Mouse (Mus musculus): ENCODE measurements around the gene Atp4b.
A peak's percentile ranks its signal among the peaks of the same experiment; 100 is the strongest.

Atp4b gene

DNA sequence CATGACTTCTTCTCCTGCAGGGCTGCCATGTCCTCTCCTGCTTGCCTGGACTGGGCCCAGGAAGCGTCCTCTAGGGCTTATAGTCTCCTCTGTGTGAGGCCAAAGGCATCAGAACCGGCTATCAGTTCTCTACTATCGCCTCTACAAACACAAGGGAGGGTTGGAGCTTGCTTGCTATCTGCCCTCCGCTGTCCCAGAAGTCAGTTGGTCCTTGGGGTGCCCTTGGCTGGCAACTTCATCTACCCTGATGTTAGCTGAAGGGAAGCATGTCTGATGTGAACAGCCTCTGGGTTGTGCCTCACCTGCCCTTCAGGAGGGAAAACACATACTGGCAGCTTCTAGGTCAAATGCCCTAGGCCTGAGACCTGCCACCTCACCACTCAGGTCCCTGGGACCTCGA, at the start of gene Atp4b:
Atp4b (minus strand) TSS at position 101 of the 400 bp plus-strand sequence.
- DNase-seq, result no peak

DNA sequence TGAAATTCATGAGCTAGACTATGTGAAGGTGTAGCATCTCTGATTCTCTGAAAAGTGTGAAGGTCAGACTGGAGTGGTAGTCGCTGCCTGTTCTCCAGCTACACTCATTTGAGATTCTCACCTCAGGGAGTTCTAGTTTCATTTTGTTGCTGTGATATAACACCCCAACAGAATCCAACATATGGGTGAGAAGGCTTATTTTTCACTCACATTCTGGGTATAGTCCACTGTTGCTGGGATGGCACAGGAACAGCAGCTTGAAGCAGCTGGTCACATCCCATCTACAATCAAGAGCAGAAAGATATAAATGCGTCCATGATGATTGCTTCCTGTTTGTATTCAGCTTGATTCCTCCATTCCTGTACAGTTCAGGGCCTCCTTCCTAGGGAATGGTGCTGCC, 45.5 kb upstream of the Atp4b start:
- DNase-seq, result no peak

DNA sequence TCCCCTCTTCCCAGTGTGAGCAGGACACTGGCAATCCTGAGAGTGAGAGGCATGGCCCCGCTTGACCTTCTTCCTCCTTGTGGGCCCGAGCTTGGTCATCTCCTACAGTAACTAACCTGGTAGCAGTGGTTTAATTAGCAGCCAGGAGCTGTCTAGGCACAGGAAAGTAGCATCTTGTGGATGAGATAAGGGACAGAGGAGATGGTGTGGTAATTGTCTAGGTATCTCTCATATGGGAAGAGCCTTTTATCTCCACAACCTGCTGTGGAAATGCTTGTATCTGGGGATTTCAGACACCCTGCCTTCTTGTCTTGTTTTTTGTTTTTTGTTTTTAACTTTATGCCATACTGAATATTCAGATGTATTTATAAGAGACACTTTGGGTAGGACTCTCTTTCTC, 40.9 kb upstream of the Atp4b start:
- no peak for DNase-seq

DNA sequence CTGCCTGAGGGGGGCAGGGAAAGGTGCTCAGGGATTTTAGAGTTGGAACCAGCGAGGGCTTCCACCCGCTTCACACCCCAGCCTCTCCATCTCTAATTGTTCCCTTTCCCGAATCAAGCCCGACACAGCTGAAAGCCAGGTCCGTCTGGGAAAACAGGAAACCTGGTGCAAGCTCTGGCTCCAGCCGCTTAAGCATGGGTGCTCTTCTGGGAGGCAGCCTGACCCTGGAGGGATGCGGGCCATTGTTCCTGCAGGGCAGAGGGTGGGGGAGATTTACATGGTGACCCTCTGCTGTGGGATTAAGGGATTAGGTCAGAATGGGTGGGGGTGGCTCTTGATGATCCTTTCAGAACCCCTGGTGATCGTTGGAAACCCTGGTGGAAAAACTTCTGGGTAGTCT, 39.4 kb upstream of the Atp4b start:
- peak; percentile 16 for DNase-seq

DNA sequence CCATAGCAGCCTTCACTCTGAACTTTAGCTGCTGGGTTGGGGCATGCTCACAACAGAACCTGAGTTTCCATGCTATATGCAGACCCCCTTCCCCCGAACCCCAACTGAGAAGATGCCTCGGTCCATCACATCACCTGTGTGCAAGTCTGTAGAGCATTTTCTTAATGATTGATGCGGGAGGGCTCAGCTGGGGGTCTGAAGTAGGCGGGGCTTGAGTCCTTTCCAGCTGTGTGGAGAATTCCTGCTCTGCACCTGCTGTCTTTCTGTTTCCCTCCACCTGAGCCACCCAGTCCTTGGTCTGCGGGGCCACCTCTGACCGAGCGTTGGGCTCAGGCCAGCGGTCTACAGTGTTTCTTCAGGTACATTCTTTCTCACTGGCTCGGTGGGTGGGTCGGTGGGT, 38.3 kb upstream of the Atp4b start, which contains the start of gene Tmem255b:
Tmem255b (plus strand) TSS at position 301 of the 400 bp plus-strand sequence.
- DNase-seq, result no peak

- DNase-seq, result no peak
Observed at GRCm38 (mm10) chr8:13433130-13433529, 36.5 kb upstream of the Atp4b start.

- DNase-seq, result no peak
Observed at GRCm38 (mm10) chr8:13430866-13431265, 34.2 kb upstream of the Atp4b start.

DNA sequence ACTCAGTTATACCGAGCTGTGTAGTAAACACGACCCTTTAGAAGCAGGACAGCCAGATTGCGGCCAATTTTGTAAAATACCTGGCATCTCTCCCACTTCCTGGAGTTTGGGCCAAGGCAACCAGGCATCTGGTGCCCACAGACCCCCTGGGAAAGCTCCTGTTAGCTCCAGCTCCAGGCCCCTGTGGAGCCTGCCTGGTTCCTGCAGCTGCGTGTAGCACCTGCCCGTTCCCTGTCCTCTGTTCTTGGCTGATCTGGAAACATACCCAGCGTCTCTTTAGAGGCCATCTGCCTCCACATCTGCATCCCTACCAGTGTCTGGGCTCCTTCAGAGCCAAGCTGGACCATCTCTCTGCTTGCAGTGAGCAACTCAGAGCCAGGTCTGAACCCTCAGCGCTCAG, 33.8 kb upstream of the Atp4b start:
- DNase-seq, result no peak

GRCm38 (mm10) chr8:13428156-13428555, 31.5 kb upstream of the Atp4b start:
- no peak for DNase-seq

DNA sequence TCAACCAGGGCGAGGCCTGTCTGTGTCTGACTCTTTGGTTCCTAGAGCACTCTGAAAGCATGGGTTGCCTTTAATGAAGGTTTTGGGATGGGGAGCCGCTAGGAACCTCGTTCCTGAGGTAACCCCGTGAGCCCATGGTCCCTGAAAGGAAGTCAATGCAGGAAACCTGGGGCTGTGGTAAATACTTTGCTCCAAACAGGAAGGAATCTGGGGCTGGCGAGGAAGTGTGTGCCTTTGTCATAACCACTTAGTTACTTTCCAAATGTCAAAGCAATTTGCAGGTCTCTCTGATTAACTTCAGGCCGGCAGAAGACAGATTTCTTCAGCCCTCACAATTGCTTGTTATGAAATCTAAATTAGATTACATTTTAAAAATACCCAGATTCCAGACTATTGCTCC, 30.7 kb upstream of the Atp4b start:
- DNase-seq, result peak; percentile 34

- DNase-seq, result no peak
Observed at GRCm38 (mm10) chr8:13420970-13421369, 24.3 kb upstream of the Atp4b start.

DNA sequence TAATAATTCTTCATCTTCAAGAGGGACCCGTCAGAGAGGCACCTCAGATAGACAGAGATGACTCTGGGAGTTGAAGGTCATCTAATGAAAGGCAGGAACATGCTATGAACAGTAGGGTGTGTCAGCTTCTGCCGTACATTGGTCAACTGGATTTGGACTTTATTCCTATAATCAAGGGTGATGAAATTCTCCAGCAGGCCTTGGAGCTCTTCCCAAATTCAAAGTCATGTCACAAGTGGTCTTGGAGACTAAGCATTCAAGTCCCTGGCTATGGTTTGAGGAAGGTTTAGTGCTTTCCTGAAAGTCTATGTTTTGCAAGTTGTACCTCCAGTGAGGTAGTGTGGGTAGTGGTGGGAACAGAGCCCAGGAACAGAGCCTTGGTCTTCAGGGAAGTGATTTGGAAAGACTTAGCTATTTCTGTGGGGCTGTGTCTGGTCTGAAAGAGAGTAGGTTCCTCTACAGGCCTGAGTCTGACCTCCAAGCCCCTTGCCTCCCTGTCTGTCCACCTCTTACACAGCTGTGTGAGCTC, 22.6 kb upstream of the Atp4b start:
- no peak for DNase-seq

- no peak for DNase-seq
Observed at GRCm38 (mm10) chr8:13415879-13416278, 19.3 kb upstream of the Atp4b start.

DNA sequence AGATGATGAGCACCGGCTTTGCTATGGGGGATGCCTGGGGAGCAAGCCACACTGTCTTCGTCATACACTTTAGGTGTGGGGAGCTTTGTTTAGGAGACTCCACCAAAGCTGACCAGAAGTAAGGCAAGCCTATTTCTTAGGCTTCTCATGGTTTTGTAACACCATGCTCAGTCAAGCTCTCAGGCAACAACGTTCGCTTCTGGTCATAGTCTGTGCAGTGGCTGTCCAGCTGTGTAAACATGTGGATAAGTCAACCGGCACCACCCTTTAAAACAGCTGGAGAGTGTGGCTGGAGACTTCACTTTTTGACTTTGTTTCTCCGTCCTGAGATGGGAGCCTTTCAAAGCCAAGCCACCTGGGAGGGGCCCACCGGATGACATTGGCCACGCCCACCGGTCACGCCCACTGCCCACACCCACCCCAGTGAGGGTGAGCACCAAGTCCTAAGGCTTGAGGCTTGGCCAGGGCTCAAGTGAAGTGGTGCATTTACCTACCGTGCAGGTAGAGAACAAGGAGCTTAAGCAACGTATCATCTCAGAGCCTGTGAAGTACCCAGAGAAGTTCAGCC, 17.3 kb upstream of the Atp4b start:
- DNase-seq, result peak; percentile 42

GRCm38 (mm10) chr8:13412891-13413558, 16.4 kb upstream of the Atp4b start:
- DNase-seq, result peak; percentile 75

DNA sequence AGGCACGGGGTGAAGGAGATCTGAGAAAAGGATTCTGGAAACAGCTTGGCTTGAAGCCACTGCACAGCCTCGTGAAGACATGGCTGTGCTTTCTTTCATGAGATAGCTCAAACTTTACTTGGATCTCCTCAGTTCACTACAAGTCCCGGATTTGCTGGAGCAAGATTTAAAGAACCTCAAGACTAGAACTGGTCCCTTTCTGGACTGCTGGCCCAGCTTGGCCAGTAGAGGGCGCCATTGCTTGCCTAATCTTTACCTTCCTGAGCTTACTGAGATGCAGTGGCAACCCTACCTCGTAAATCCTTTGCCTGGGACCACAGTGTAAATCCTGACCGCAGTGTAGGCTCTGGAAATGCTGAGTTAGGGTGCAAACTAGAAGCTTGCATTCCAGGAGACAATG, 15.0 kb upstream of the Atp4b start:
- peak; percentile 82 for DNase-seq

GRCm38 (mm10) chr8:13406011-13406410, 9.4 kb upstream of the Atp4b start:
- DNase-seq, result no peak

DNA sequence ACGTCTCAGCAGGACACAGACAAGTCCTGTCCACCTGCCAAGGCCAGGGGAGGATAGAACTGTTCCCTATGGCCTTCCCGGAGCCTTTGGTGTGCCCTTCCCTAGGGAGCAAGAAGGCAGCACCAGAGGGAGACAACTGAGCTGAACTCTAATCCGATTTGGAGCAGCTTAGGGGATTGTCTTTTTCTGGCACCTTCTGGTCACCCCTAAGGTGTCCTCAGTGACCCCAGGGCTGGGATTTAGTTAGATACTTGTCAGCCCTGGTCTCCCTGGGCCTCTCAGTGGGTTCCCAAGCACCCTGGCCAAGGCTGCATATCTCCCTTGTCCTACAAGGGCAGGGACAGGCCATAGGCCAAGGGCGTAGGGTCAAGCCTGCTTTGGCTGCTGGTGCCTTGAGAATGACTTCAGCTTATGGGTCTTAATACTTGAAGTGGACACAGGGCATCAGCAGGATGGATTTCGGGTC, 8.1 kb upstream of the Atp4b start, which contains the start of gene Grk1:
Grk1 (plus strand) TSS at position 416 of the 466 bp plus-strand sequence.
- DNase-seq, result no peak

- DNase-seq, result no peak
Observed at GRCm38 (mm10) chr8:13403517-13403916, 6.9 kb upstream of the Atp4b start.

DNA sequence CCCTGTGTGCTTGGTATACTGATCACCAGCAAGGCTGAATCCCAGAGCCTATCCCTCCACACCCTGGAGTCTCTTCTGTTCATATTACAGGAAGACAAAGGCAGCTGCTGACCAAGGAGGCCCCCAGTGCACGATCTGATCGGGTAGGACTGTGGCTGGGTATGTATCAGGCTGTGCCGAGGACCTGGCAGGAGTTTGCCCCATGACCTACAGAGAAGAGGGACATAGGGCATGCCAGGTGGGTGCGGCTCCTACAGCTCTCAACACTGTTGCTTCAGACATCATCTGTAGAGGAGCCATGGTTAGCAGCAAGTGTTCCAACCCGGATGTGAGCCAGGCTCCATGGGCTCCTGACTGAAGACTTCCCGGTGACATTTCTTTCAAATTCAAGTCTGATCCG, 2.8 kb downstream of the Atp4b start:
- no peak for DNase-seq

GRCm38 (mm10) chr8:13388744-13389143, 7.9 kb downstream of the Atp4b start:
- no peak for DNase-seq

- DNase-seq, result no peak
Observed at GRCm38 (mm10) chr8:13387728-13388127, 8.9 kb downstream of the Atp4b start.

DNA sequence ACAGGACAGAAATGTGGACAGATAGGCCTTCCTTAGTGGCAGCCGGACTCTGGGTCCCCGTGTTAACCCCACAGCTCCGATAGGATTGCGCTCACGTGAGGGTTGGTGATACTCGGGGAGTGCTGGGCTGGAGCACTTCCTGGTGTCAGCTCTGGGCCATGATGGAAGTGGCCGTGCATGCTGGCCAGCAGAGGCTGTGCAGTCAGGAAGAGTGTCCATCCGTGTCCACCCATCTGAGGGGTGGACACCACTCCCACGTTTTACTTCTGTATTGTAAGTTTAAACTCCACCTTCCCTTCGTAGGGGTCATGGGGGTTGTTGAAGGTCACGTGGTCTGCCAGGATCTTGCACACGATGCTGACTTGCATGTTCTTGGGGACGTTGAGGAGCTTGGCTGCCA, 10.3 kb downstream of the Atp4b start:
- DNase-seq, result no peak

DNA sequence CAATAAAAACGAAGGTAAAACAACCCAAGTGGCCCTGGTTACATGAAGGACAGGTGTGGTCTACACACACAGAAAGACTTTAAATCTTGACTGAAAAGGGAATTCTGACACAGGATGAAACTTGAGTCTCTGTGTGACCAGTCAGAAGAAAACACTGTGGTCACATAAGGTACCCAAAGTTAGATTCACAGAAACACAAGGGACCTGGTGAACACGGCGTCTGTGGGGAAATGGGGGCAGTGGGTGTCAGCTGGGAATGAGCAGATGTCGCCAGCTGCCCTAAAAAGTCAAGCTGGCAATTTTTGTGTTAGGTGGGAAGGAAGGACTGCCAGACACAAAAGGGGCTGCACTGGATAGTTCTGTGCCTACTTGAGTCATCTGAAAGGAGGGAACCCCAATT, 13.6 kb downstream of the Atp4b start:
- no peak for DNase-seq

Measured in kidney, postnatal 10 days (tissue).